Mouse (Mus musculus) CH12.LX (cell line): ENCODE results near the gene Zc3h15. TPM values are rescaled to one million over a fixed set of nuclear protein-coding genes. Genes with fewer than 3 reads are reported as not detected.

Source experiments
- DNase-seq: peaks from one replicate; pipeline ENCODE4 v3.0.0-alpha.2; 2013; ENCODE audit errors: extremely low read depth
- H3K27ac ChIP-seq: 2 replicates; pipeline ENCODE4 v1.5.1; 2012; ENCODE audit warnings: low read depth, mild to moderate bottlenecking, control low read depth, moderate library complexity; ENCODE audit not compliant: insufficient read depth
- H3K27me3 ChIP-seq: replicated peaks from 2 replicates; pipeline ENCODE3; 2012; ENCODE audit warnings: inconsistent platforms
- H3K36me3 ChIP-seq, 2 experiments: replicated peaks in 1 of 2; 2 replicates each; pipeline versions ENCODE3 to v1.6.1; 2012; ENCODE audit warnings: inconsistent platforms in 1 of 2, low read length in 1 of 2, mild to moderate bottlenecking in 1 of 2, mixed read lengths in 1 of 2, moderate library complexity in 1 of 2; ENCODE audit not compliant: control insufficient read depth in 1 of 2, insufficient read depth in 1 of 2
- H3K4me1 ChIP-seq, 2 experiments: 2 replicates each; pipeline ENCODE4 v1.6.1; 2012; ENCODE audit warnings: inconsistent platforms in 1 of 2, moderate library complexity in 1 of 2; ENCODE audit not compliant: insufficient read depth in 2 of 2, control insufficient read depth in 1 of 2
- H3K4me2 ChIP-seq: 2 replicates; pipeline ENCODE4 v1.6.1; 2012; ENCODE audit warnings: low read depth, mild to moderate bottlenecking, control low read depth; ENCODE audit not compliant: poor library complexity, insufficient read depth, severe bottlenecking
- H3K4me3 ChIP-seq, 3 experiments: fragments of 150-350 bp in 1 of 3; sonication (generic) in 1 of 3; replicated peaks in 1 of 3; 2 replicates each; pipeline versions ENCODE3 to v1.5.1; 2011 to 2012; ENCODE audit warnings: low read depth in 2 of 3, low read length in 2 of 3, mild to moderate bottlenecking in 2 of 3, moderate library complexity in 2 of 3, control low read depth in 1 of 3, improper control_type of control experiment in 1 of 3, inconsistent platforms in 1 of 3, mixed read lengths in 1 of 3; ENCODE audit not compliant: poor library complexity in 1 of 3
- H3K79me2 ChIP-seq: replicated peaks from 2 replicates; pipeline ENCODE4 v1.6.1; 2012; ENCODE audit warnings: mild to moderate bottlenecking, moderate library complexity; ENCODE audit not compliant: control insufficient read depth, poor library complexity, insufficient read depth, severe bottlenecking; ENCODE audit errors: extremely low read depth
- H3K9ac ChIP-seq: 2 replicates; pipeline ENCODE4 v1.6.1; 2012; ENCODE audit warnings: low read depth, mild to moderate bottlenecking, control low read depth, moderate library complexity; ENCODE audit not compliant: insufficient read depth
- H3K9me3 ChIP-seq: replicated peaks from 2 replicates; pipeline ENCODE3; 2012; ENCODE audit warnings: low read length, inconsistent platforms, mixed read lengths
- BHLHE40 ChIP-seq: IDR thresholded peaks from 2 replicates; pipeline ENCODE4 v1.6.1; 2011; ENCODE audit warnings: mild to moderate bottlenecking, low read depth, low read length, improper control_type of control experiment
- CHD2 ChIP-seq: IDR thresholded peaks from 2 replicates; pipeline ENCODE4 v1.6.1; 2011; ENCODE audit warnings: low read length, improper control_type of control experiment
- CTCF ChIP-seq, 2 experiments: IDR thresholded peaks in 1 of 2; conservative IDR thresholded peaks in 1 of 2; 2 replicates each; pipeline ENCODE4 v1.5.1; 2011 to 2012; ENCODE audit warnings: low read depth in 2 of 2, low read length in 2 of 2, improper control_type of control experiment in 1 of 2, inconsistent platforms in 1 of 2, mild to moderate bottlenecking in 1 of 2, moderate library complexity in 1 of 2
- ELF1 ChIP-seq: IDR thresholded peaks from 2 replicates; pipeline ENCODE4 v1.6.1; 2014; ENCODE audit warnings: low read depth, mild to moderate bottlenecking, inconsistent platforms, low read length, improper control_type of control experiment
- EP300 ChIP-seq: IDR thresholded peaks from 2 replicates; pipeline ENCODE4 v1.6.1; 2011; ENCODE audit warnings: low read length, improper control_type of control experiment
- ETS1 ChIP-seq: conservative IDR thresholded peaks from 2 replicates; pipeline ENCODE4 v1.6.1; 2012; ENCODE audit warnings: low read depth, mild to moderate bottlenecking, inconsistent platforms, low read length, improper control_type of control experiment, moderate library complexity
- GABPA ChIP-seq: IDR thresholded peaks from 2 replicates; pipeline ENCODE4 v1.6.1; 2012; ENCODE audit warnings: low read depth, low read length, improper control_type of control experiment, inconsistent platforms; ENCODE audit not compliant: insufficient replicate concordance
- HCFC1 ChIP-seq: IDR thresholded peaks from 2 replicates; pipeline ENCODE4 v1.6.1; 2012; ENCODE audit warnings: low read depth, mild to moderate bottlenecking, inconsistent platforms, low read length, improper control_type of control experiment
- IRF4 ChIP-seq: IDR thresholded peaks from 2 replicates; pipeline ENCODE4 v1.6.1; 2014; ENCODE audit warnings: low read depth, mild to moderate bottlenecking, inconsistent platforms, low read length, improper control_type of control experiment
- JUN ChIP-seq: IDR thresholded peaks from 2 replicates; pipeline ENCODE4 v1.6.1; 2011; ENCODE audit warnings: low read depth, mild to moderate bottlenecking, low read length, improper control_type of control experiment, moderate library complexity; ENCODE audit not compliant: insufficient read depth
- JUND ChIP-seq: conservative IDR thresholded peaks from 2 replicates; pipeline ENCODE4 v1.6.1; 2011; ENCODE audit warnings: low read depth, low read length, improper control_type of control experiment
- MAFK ChIP-seq: IDR thresholded peaks from 2 replicates; pipeline ENCODE4 v1.6.1; 2011; ENCODE audit warnings: low read length, improper control_type of control experiment; ENCODE audit not compliant: insufficient replicate concordance
- MXI1 ChIP-seq: IDR thresholded peaks from 2 replicates; pipeline ENCODE4 v1.6.1; 2011; ENCODE audit warnings: mild to moderate bottlenecking, low read depth, low read length, improper control_type of control experiment
- NELFE ChIP-seq: IDR thresholded peaks from 2 replicates; pipeline ENCODE4 v1.6.1; 2011; ENCODE audit warnings: low read depth, low read length, improper control_type of control experiment
- NRF1 ChIP-seq: IDR thresholded peaks from 2 replicates; pipeline ENCODE4 v1.6.1; 2014; ENCODE audit warnings: low read depth, mild to moderate bottlenecking, inconsistent platforms, low read length, improper control_type of control experiment, moderate library complexity
- RAD21 ChIP-seq: IDR thresholded peaks from 2 replicates; pipeline ENCODE4 v1.6.1; 2011; ENCODE audit warnings: low read depth, mild to moderate bottlenecking, low read length, improper control_type of control experiment, moderate library complexity
- SIN3A ChIP-seq: IDR thresholded peaks from 2 replicates; pipeline ENCODE4 v1.6.1; 2012; ENCODE audit warnings: low read length, improper control_type of control experiment, inconsistent platforms
- SMC3 ChIP-seq: IDR thresholded peaks from 2 replicates; pipeline ENCODE4 v1.6.1; 2011; ENCODE audit warnings: low read depth, low read length, improper control_type of control experiment
- TBP ChIP-seq: conservative IDR thresholded peaks from 2 replicates; pipeline ENCODE4 v1.6.1; 2011; ENCODE audit warnings: low read depth, low read length, improper control_type of control experiment
- USF1 ChIP-seq: IDR thresholded peaks from 2 replicates; pipeline ENCODE4 v1.6.1; 2014; ENCODE audit warnings: low read depth, mild to moderate bottlenecking, inconsistent platforms, low read length, improper control_type of control experiment
- USF2 ChIP-seq: conservative IDR thresholded peaks from 2 replicates; pipeline ENCODE4 v1.6.1; 2011; ENCODE audit warnings: low read depth, low read length, improper control_type of control experiment
- ZNF384 ChIP-seq: IDR thresholded peaks from 2 replicates; pipeline ENCODE4 v1.6.1; 2012; ENCODE audit warnings: low read depth, low read length, improper control_type of control experiment, inconsistent platforms
- dilution Hi-C: fragments of 300-500 bp; cut with MboI; formaldehyde crosslinking; loops from 2 replicates; pipeline ENCODE4 v1.14.3; 2020; ENCODE audit warnings: low sequenced_read_pairs; ENCODE audit not compliant: extremely low pct_unique_long_range_greater_than_20kb, extremely low pct_ligation_motif_present
- in situ Hi-C: fragments of 300-500 bp; cut with MboI; formaldehyde crosslinking; loops from 3 replicates; pipeline ENCODE4 v1.14.3; 2019; ENCODE audit warnings: low sequenced_read_pairs, low pct_ligation_motif_present, low pct_unique_long_range_greater_than_20kb, mixed read lengths
- polyA plus RNA-seq: library from polyadenylated mRNA; unstranded; fragments of >175 nt; gene quantifications from 2 replicates; pipeline ENCODE4 v1.2.1, GENCODE M21; 2012; ENCODE audit warnings: low read depth; ENCODE audit not compliant: insufficient read length
- total RNA-seq, 2 experiments: library from RNA; depleted of rRNA; stranded (reverse); fragments of 300-350 nt in 1 of 2; fragments of >200 nt in 1 of 2; gene quantifications; 2 replicates each; pipeline ENCODE4 v1.2.3; 2012 to 2014

Zc3h15 gene
- total and polyA plus RNA-seq, 3 experiments = 172 to 277 (median 233) TPM

- TF ChIP-seq SIN3A = peak; percentile 78; the same call in 1 of the 2 replicates
Measured at GRCm38 (mm10) chr2:83644276-83645252, at the start of gene Zc3h15 (continued).

- no peaks in the 10 kb centered on the region for H3K36me3 ChIP-seq
- in situ Hi-C loops = no loop called here
- dilution Hi-C loops = no loop called here
Measured at GRCm38 (mm10) chr2:83620558-83621367, 23.5 kb upstream of the Zc3h15 start.

GRCm38 (mm10) chr2:83621511-83621910 lies 22.7 kb upstream of the Zc3h15 start:
- no peak for DNase-seq
- dilution Hi-C loops = no loop called here
- peaks cover 3 to 6% of the 10 kb centered on the region in 2 experiments; a peak in 3 of 4 replicates for H3K4me1 ChIP-seq
- no peaks in the 10 kb centered on the region for H3K9me3 ChIP-seq
- no peaks in the 10 kb centered on the region for H3K36me3 ChIP-seq
- H3K27ac ChIP-seq = no peak overlapping the region
- H3K27me3 ChIP-seq = no peaks in the 10 kb centered on the region
- H3K9ac ChIP-seq = peak overlapping the region; percentile 3; the same call in 1 of the 2 replicates
- H3K4me2 ChIP-seq = peak overlapping the region; percentile 34
- in situ Hi-C loops = no loop called here
- TF ChIP-seq GABPA (no peak), TBP (no peak), ELF1 (no peak), ZNF384 (no peak), NRF1 (no peak), CTCF (conservative IDR thresholded peaks at IDR 0.05 in 1 of 2, IDR thresholded peaks at IDR 0.05 in 1 of 2; ENCODE audit: low read depth in 2 of 2, low read length in 2 of 2) (no peak), JUND (no peak), USF1 (no peak), SIN3A (no peak)
- H3K4me3 ChIP-seq = peak overlapping the region in 1 of 3 experiments; percentile 15
- H3K79me2 ChIP-seq = no peaks in the 10 kb centered on the region

More at GRCm38 (mm10) chr2:83620558-83621367, 23.5 kb upstream of the Zc3h15 start:
- H3K9ac ChIP-seq = no peak overlapping the region; the same call in 1 of the 2 replicates
- H3K4me3 ChIP-seq = no peak overlapping the region
- H3K4me2 ChIP-seq = peak overlapping the region; percentile 75
- no peak for DNase-seq
- H3K4me1 ChIP-seq = peaks cover 3% of the 10 kb centered on the region in 2 experiments; a peak in 3 of 4 replicates
- TF ChIP-seq JUND (no peak; the same call in 1 of the 2 replicates), USF2 (no peak), RAD21 (peak; percentile 13), USF1 (no peak), CHD2 (no peak), MAFK (peak; percentile 52; the same call in 1 of the 2 replicates), EP300 (peak; percentile 70), BHLHE40 (0 out of 2 replicates have a peak, but pooled peaks have one; percentile 32), ETS1 (0 out of 2 replicates have a peak, but pooled peaks have one; percentile 17), HCFC1 (no peak), ZNF384 (peak; percentile 27; the same call in 1 of the 2 replicates), CTCF (conservative IDR thresholded peaks at IDR 0.05 in 1 of 2, IDR thresholded peaks at IDR 0.05 in 1 of 2; ENCODE audit: low read depth in 2 of 2, low read length in 2 of 2) (peak in 1 of 2 experiments; percentile 45; a peak in 2 of 4 replicates), GABPA (no peak), ELF1 (peak; percentile 56; the same call in 1 of the 2 replicates), NELFE (no peak), MXI1 (no peak), SMC3 (peak; percentile 27), TBP (peak; percentile 94), IRF4 (peak; percentile 56; the same call in 1 of the 2 replicates), JUN (peak; percentile 61; the same call in 1 of the 2 replicates)
- no peaks in the 10 kb centered on the region for H3K79me2 ChIP-seq
- no peak overlapping the region for H3K27ac ChIP-seq
- H3K27me3 ChIP-seq = no peaks in the 10 kb centered on the region
- no peaks in the 10 kb centered on the region for H3K9me3 ChIP-seq
